Mouse (Mus musculus) mesoderm, embryonic 11.5 days (tissue): ENCODE data around the gene Ddx59.
A peak's percentile ranks its signal among the peaks of the same experiment; 100 is the strongest.

Experiments used
- DNase-seq: peaks from one replicate; pipeline ENCODE4 v3.0.0-alpha.2; 2012; ENCODE audit warnings: low read depth, low spot score

Ddx59 gene

GRCm38 (mm10) chr1:136414798-136415755 lies at the start of gene Ddx59:
Ddx59 (plus strand) TSS chr1:136415271.
- peak; percentile 96 for DNase-seq

DNA sequence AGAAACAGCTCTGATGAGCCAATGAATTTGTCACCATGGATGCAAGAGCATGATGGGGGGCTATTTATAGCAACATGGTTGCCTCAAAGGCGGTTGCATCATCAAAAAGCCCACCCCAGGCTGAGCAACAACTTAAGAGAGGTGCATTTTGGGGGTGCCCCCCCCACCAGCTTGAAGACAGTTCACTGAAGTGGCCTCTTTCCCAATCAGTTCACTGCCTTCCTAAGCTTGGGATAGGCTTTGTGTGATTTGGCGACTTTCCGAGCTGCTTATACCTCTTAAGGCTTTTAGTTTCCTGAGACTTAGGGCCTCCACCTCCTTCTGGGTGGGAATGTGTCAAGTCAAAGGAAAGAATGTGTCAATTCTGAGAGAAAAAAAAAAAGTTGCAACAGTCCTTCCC lies 49.1 kb upstream of the Ddx59 start:
- no peak for DNase-seq

- no peak for DNase-seq
Measured at GRCm38 (mm10) chr1:136379261-136379660, 35.8 kb upstream of the Ddx59 start.

GRCm38 (mm10) chr1:136380161-136380560 lies 34.9 kb upstream of the Ddx59 start:
- DNase-seq = no peak

DNA sequence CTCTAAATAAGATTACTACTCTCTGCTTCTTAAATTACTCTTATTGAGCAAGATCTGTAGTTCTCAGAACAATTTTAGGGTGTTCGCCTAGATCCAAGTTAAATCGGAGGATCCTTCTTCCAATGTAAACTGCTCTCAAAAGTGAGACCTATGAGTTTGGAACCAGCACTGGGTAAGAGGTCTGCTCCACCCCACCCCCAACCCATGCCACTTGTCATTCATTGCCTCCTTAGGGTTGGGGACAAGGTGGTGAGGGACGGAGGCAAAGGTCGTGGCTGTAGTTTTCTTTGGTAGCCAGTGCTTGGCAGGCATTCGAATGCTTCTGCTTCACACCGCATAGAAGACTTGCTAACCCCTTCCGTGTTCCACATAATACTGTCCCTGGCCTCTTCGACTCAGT lies 34.5 kb upstream of the Ddx59 start:
- DNase-seq = no peak

DNA sequence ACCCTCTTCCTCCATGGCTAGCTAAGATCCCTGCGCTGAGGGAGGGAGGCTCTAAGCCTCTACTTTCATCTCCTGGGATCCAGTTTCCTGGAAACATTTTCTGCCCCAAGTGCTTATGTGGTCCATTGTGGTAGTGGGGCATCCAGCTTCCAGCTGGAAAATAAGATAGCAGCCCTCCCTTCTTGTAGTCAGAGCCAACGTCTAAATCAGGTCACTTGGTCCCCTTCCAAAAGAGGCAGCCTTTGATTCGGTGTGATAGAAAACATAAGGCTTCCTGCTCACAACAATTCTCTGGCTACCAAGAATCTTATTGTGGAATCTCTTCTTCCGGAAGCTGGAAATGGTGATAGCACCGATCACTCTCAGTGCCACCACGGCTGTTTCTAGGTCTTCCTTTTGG lies 33.9 kb upstream of the Ddx59 start:
- no peak for DNase-seq

DNA sequence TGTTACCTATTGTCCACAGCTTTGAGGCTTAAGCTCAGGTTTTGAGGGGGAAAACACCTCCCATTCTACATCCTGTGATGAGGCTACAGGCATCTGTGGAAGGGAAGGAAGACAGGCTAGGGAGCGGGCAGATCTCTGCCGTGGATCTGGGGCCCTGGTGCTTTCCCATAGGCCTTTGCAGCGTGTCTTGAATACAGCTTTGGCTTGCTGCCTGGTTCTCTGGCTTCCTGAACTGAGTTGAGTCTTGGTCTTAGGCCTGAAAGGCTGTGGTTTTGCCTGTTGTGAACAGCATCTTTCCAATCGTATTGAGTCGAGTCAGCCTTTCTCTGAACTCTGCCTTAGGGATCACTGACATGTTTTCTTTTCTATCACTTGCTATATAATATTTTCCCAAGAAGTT lies 33.5 kb upstream of the Ddx59 start:
- DNase-seq = no peak

DNA sequence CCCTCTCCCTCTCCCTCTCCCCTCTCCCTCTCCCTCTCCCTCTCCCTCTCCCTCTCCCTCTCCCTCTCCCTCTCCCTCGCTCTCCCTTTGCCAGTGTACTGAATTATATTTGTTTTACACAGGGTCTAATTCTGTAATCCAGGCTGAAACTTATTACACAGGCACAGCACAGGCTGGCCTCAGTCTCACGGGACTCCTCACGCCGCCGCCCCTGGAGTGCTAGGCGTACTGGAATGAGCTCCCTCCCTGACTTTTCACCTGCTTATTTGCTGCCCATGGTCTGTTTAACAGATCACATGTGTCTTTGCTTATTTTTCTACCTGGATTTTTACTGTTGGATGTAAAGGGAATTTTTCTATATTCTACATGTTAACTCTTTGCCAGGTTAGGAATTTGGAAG lies 28.2 kb upstream of the Ddx59 start:
- no peak for DNase-seq

DNA sequence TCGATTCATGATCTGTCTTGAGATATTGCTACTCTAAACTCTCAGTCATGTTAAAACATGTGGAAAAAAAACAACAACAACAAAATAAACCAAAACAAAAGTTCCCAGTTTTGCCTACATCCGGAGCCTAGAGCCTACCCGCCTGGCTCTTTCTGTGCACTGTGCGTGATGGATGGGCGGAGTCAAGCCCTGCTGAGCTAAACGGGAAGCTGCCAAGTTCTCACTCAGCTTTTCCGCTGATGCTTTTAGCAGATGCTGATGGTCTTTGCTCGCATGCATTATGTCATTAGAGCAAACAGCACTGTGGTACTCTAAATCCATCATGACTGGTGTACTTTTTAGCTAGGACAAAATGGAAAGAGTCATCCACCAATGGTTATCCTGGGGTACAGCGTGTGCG lies 20.6 kb upstream of the Ddx59 start:
- DNase-seq = peak; percentile 76

- no peak for DNase-seq
Measured at GRCm38 (mm10) chr1:136395073-136395472, 20.0 kb upstream of the Ddx59 start.

- DNase-seq = no peak
Measured at GRCm38 (mm10) chr1:136401281-136401680, 13.8 kb upstream of the Ddx59 start.

GRCm38 (mm10) chr1:136409631-136410030 lies 5.4 kb upstream of the Ddx59 start:
- DNase-seq = no peak

DNA sequence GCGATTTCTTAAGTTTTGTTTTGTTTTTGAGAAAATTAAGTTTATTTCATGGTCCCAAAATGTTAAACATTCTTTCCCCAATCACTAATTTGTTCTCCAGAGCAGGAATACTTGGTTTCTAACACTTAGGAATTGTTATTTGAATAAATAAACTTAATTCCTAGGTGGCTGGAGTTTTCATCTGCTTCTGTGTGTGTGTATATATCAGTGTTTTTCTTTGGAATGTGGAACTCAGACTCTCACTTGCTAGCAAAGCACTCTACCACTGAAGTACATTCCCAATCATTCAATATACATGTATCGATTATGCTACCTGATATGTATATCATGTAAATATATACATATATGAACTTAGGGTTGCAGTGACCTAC lies 670 bp downstream of the Ddx59 start:
- no peak for DNase-seq

DNA sequence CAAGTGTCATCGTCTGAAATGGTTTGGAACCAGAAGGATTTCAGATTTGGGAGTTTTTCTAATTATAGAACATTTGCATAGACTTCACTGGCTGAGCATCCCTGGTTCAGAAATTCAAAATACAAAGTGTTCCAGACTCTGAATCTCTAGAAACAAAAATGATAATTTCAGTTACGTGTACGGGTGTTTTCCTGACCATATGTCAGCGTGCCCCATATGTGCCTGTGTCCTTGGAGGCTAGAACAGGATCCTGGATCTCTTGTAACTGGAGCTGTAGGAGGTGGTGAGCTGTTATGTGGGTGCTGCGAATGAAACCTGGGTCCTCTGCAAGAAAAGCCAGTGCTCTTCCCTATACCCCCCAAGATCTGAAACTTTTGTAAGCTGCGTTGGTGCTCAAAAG lies 3.3 kb downstream of the Ddx59 start:
- no peak for DNase-seq

- no peak for DNase-seq
Measured at GRCm38 (mm10) chr1:136427166-136427969, 12.3 kb downstream of the Ddx59 start.

DNA sequence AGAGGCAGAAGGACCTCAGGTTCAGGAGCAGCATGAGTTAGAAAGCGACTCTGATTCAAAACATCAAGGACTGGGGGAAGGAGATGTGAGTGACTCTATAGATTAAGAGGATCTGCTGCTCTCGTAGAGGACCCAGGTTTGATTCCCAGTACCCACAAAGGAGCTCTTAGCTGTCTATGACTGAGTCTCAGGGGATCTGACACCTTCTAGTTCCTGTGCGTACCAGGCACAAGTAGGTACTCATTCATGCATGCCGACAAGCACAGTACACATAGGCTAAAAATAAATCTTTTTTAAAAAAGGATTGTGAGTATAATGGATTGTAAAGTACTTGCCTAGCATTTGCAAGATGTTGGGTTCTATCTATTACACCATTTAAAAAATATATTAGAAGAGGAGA lies 13.9 kb downstream of the Ddx59 start:
- DNase-seq = no peak

DNA sequence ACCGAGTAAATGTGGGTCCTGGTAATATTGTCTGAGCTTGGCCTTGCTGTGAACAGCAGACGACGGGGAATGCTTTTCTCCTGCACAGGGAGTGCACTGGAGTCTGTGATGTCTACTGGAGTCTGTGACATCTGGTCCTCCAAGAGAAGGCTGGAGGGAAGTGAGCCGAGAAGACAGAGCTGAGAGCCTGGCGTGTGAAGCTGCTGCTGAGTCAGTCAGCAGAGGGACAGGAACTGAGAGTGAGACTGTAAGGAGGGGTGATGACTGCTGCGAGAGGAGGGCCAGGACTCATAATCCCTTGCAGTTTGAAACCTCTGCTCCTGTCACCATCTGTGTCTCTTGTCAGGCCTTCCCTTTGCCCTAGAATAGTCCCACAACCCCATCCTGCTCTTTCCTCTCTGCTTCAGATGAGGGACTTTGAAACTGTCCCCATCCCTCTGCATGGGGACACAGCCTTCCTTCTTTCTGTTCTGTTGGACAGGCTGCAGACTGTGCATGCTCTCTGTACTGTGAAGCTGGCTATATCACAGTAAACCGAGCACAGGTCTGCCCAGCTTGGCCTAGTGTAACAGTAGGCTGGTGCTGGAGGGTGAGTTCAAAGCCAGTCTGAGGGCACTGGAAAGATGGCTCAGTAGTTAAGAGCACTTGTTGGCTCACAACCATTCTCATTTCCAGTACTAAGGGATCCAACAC lies 15.2 kb downstream of the Ddx59 start:
- DNase-seq = no peak

GRCm38 (mm10) chr1:136440741-136441140 lies 25.7 kb downstream of the Ddx59 start:
- no peak for DNase-seq

DNA sequence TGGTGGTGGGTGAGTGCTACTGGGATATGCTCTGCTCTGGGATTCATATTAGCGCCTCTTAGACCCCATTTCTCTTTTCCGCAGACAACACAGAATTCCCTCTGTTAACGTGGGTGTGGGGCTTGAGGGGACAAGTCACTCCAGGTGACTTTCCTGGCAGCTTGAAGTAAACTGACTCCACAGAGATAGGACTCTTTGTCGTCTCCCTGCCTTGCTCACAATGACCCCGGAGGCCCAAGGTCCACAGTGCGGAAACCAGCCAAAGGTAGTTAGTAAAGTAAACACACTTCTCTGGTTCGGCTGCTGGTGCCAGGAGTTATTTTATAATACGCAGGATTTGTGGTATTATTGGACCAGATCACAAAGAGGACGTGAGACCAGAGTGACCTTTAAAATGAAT lies 27.7 kb downstream of the Ddx59 start:
- no peak for DNase-seq

DNA sequence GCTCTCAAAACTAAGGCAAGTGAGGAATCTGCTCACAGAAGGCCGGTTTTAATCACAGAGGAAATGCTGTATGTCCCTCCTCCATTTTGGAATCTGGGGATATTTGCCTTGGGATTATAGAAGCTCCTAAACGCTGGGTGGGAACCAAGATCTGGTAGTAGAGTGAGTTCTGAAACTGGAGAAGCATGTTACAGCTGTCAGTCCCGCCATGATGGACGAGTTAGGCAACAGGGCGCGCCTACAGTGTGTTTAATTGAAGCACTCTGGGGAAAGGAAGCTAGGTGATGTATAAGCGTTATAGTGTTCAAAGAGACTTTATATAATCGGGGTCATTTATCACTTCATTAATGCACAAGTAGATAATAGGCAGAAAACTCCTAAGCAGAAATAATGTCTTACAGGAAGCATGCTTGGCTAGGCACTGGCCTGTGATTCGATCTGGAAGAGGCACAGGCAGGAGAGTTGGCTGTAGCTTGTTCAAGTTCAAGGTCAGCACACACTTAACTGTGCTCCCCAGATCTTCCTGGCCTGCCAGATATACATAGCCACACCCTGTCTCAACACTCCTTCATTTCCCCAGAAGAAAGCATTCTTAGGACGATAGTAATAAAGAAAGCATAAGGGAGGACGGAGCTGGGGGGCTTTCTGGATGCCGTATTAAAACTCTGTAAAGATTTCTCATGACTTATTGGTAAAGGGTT lies 29.6 kb downstream of the Ddx59 start:
- DNase-seq = no peak

GRCm38 (mm10) chr1:136446933-136447332 lies 31.9 kb downstream of the Ddx59 start:
- no peak for DNase-seq

- DNase-seq = no peak
Measured at GRCm38 (mm10) chr1:136447338-136447737, 32.3 kb downstream of the Ddx59 start.
